Mouse (Mus musculus) adrenal gland, postnatal 25 days (tissue): ENCODE results near the gene Lin28a. TPM values are rescaled to one million over a fixed set of nuclear protein-coding genes. Genes with fewer than 3 reads are reported as not detected.

ENCODE experiments used
- DNase-seq: peaks from one replicate; pipeline ENCODE4 v3.0.0; 2021; ENCODE audit warnings: mixed read lengths
- long read RNA-seq: library from polyadenylated mRNA; stranded (forward); transcript quantifications from one replicate; pipeline ENCODE4 v2.0.0, GENCODE M21; 2021
- total RNA-seq: library from RNA; stranded (reverse); gene quantifications from 2 replicates; pipeline ENCODE4 v1.2.3, GENCODE M21; 2021

Gene Lin28a
- total RNA-seq = not detected in 2 replicates
- long read RNA-seq = 0 reads

DNA sequence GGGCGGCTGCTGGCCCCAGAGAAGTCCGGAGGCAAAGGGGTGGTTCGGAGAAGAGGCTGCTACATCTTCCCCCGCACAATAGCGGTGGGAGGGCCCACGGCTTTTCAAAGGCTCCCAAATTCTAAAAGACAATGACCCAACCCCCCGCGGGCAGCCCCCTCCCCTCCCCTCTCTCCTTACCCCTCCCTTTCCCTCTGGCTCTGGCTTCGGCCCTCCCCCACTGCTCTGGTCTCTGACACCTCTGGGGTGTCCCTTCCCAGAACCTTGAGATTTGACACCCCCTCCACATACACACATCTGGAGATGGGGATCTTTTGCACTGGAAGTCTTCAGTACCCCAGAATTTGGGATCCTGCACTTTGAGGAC, at the start of gene Lin28a:
Gene Lin28a, minus strand, starts transcription at position 63 of the 367 bp plus-strand sequence.
- no peak for DNase-seq

DNA sequence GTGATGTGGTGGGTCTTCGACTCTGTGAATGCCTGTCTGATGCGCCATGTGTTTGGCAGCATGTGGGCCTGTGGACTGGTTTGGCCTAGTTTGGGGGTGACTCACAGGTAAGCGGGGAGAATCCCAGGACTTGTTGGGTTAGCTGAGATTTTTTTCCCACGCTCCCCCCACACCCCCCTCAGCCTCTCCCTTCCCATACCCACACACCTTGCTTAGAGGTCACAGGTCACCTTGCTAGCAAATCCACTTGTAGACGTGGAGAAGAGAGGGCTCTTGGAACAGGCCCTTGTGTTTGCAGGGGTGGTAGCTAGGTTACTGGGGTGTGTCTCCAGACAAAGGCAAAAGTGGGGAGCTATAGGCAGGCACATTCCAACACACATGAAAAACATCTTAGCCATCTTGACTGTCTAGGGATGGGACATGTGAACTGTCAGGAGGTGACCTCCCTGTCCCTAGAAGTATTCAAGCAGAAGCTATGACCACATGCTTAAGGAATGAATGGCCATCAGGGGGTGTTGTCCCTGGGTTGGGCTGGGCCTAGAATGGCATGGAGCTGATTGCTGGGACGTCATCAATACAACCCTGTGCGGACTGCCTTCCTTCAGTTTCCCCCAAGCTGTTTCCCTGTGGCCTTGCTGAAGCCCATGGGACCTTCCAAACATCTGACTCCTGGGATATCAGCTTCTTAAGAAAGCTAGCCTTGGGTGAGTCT, 49.3 kb upstream of the Lin28a start:
- DNase-seq = no peak

GRCm38 (mm10) chr4:134067383-134067782, 48.7 kb upstream of the Lin28a start:
- no peak for DNase-seq

GRCm38 (mm10) chr4:134065431-134066004, 46.9 kb upstream of the Lin28a start:
- DNase-seq = no peak

DNA sequence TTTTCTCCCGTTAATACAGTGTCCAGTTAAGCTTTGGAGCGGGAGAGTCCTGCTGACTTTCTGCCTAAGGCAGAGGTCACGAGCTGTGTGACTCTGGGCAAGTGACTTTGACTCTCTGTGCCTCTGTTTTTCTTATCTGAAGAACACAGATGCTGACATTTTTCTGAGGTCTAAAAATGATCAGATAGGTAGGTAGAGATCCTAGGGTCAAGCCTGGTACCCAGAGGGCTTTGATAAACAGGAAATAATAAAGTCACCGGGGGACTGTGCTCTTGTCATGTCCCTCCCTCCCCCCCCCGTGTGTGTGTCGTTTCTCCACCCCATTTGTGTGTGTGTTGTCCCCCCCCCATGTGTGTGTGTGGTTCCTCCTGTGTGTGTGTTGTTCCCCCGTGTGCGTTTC, 43.9 kb upstream of the Lin28a start:
- no peak for DNase-seq

- no peak for DNase-seq
Measured at GRCm38 (mm10) chr4:134061944-134062446, 43.4 kb upstream of the Lin28a start.

- no peak for DNase-seq
Measured at GRCm38 (mm10) chr4:134061166-134061830, 42.7 kb upstream of the Lin28a start.

DNA sequence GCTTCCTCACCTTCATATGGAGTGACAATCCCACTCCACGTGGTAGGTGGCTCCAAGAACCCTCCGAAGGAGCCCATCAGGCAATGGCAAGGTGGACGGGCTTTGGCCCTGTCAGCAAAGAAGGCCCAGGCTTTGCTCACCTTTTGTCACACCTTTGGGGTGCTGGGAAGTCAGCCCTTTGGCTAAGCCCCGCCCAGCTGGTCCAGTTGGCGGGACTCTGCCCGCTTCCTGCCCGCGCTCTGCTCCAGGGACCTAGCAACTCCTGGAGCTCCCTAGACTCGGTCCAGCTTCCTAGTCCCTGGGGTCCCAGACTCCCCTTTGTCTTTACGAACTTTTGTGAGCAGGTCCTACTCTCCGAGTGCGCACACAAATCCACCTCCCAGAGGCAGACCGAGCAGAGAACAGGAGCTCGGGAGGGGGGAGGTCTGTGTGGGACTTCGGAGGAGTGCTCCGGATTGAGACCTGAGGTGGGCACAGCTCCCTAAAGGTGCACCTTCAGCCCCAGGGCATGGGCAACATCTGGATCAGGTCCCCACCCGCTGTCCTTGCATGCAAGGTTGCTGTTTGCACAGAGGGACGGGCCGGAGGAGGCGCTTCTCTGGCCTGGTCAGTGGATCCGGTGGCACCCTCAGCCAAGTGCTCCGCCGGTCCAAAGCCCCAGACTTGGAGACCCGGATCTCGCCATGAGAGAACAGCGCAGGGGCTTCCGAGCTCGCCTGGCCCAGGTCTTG, 41.7 kb upstream of the Lin28a start, which contains the start of gene Crybg2:
Gene Crybg2, plus strand, starts transcription at position 681 of the 731 bp plus-strand sequence.
- no peak for DNase-seq

DNA sequence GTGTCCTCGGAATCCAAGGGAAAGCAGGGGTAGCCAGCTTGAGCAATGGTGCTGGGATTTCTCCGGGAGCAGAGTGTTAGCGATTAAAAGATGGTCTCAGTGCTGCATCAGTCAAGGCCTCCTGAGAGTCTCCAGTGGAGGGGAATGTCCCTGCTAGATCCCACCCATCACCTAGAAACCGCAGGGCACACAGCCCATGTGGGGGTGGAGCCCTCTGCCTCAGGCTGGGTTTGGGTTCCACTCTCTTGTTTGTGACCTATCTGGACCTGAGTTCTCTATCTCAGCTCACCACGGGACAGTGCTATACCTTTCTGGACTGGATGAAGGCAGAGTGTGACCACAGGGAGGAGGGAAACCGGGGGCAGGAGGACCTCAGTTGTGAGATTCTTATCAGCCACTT, 40.3 kb upstream of the Lin28a start:
- no peak for DNase-seq

GRCm38 (mm10) chr4:134058166-134058715, 39.6 kb upstream of the Lin28a start:
- no peak for DNase-seq

GRCm38 (mm10) chr4:134053538-134053937, 34.9 kb upstream of the Lin28a start, which contains the start of gene Zfp683:
Zfp683 (plus strand) TSS chr4:134053838.
- DNase-seq = no peak

DNA sequence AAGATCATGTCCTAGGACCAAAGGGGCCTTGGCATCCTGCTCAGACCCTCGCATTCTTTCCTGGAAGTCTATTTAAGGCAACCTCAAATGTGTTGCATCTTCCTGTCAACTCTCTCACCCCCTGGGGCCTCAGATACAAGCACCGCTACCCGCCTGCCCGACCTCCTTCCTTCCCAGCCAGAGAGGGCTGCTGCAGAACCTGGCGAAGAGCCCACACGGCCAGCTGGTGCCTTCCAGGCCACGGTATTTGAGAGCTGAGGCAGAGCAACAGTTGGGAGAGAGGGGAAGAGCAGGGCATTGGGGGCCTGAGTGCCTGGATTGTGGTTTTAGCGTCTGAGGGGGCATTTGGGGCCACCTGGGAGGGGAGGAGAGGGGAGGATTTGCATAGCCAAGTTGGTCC, 33.9 kb upstream of the Lin28a start:
- DNase-seq = no peak

DNA sequence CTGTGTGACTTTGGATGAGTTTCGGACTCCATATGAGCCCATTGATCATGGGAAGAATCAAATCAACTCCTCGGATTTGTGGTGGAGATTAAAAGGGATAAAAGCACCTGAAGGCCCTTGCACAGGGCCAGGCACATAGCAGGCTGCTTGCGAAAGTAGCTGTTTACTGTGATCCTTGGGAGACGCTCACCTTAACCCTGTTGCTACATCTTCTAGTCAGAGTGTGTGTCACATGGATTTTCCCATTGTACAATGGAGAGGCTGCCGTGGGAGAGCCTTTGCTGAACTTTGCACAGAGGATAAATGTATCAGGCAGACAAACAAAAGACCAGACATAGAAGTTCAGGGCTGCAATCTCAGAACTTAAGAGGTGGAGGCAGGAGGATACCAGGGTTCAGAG, 33.3 kb upstream of the Lin28a start:
- DNase-seq = no peak

DNA sequence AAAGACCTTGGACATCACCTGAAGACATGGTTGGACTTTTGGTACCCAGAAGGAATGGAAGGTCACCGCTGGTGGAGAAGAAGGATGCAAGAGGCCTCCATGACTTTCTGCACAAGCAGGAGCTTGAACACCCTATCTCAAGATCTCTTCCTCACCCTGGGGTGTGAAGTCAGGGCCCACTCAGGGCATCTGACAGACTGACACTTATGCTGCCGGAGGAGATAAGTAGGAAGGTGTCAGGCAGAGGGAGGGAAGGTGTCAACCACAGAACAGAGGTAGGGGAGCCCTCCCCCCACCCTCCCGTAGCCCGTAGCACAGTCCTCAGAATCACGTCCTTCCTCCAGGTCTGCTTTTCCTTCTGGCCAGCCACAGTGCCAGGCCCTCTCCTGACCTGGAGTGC, 29.0 kb upstream of the Lin28a start:
- no peak for DNase-seq

GRCm38 (mm10) chr4:134043041-134043440, 24.4 kb upstream of the Lin28a start:
- no peak for DNase-seq

- no peak for DNase-seq
Measured at GRCm38 (mm10) chr4:134041317-134042123, 22.9 kb upstream of the Lin28a start.

DNA sequence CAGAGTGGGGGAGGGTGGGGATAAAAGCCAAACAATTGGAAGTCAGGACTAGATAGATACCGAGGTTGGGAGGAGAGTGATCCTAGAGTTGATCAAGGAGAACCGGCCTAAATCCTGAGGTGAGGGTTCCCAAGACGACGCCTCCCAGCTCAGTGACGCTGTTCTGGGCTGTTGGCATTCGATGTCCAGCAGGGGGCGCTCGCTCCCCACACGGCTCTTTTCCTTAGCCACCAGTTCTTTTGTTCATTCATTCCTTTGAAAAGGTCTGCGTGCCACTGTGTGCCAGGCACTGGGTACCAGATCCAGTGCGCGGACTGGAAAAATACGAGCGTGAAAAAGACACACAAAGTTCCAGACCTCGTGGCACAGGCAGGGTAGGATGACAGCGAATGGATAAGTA, 17.3 kb upstream of the Lin28a start:
- peak; percentile 80 for DNase-seq

DNA sequence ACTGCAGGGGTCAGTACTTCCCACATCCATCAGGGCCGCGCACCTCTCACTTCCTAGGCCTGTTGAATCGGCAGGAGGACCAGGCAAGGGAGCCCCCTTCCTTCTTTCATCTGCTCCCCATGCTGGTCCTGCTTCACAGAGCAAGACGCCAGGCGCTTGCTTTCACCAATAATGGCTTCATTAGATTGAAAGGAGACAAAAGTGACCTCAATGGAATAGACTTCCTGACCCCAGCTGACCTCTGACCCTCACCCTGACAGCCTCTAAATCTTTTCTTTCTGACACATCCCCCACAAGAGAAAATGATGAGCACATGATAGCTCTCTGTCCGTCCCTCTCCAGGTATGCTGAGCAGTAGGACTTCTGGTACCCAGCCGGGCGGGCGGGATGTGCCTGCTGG, 7.2 kb upstream of the Lin28a start:
- no peak for DNase-seq

DNA sequence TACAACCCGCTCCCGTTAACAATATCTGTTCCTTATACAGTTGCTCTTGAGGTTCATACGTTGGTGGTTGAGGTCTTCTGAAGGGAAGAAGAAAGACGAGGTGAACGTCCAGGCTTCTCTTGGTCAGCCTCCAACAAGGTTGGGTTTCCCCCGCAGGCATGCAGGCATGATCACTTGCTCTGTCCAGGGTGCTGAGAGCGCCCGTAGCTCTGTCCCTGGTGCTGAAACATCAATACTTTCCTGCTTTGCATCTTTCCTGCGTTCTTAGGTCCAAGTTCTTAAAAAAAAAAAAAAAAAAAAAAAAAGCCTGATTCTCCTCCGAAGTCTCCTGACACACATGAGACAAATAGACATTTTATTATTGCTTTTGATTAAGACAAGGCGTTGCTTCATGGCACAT, 2.0 kb upstream of the Lin28a start:
- DNase-seq = peak; percentile 72

DNA sequence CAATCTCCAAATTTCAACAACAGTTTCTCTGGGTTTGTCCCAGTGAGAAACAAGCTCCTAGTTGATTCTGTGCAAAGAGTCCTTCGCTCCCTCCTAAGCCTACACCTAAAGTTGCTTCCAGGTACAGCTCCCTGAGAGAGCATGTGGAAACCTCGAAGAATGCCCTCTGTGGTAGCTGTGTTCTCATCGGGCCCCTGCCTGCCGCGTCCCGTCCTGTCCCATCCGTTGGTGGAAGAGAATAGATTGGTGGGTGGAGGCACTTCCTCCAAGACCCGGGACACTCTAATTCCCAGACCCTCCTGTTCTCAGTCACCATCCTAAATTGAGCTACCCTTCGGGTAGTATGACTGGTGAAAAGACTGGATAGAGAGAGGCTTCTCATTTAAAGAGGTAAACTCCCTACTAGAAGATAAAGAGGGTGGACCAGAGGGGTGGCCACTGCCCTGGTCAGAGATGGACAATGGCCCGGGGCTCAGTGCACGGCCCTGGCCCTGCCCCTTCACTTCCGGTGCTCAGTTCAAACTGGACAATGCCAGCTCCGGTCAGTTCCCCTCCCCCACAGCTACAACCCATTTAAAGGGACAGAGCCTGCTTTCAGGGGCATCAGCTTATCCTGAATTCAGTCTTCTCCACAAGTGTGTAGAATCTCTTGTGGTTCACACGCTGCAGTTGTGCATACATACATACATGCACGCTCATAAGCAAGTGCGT, 1.2 kb upstream of the Lin28a start:
- DNase-seq = peak; percentile 7

- no peak for DNase-seq
Measured at GRCm38 (mm10) chr4:134019210-134019609, 569 bp upstream of the Lin28a start.
